Mouse (Mus musculus) C2C12 (cell line): ENCODE measurements around the gene Pigm.

Experiments used
- CEBPB ChIP-seq: IDR thresholded peaks from one replicate; pipeline ENCODE4 v1.6.1; 2011; ENCODE audit warnings: low read depth, mild to moderate bottlenecking, control low read depth, moderate library complexity
- CTCF ChIP-seq: IDR thresholded peaks from one replicate; pipeline ENCODE4 v1.5.1; 2011; ENCODE audit not compliant: control insufficient read depth, insufficient read depth, insufficient read length
- MAX ChIP-seq: IDR thresholded peaks from one replicate; pipeline ENCODE4 v1.6.1; 2011; ENCODE audit warnings: mild to moderate bottlenecking, control low read depth
- MYOD1 ChIP-seq: IDR thresholded peaks from one replicate; pipeline ENCODE4 v1.6.1; 2011; ENCODE audit warnings: low read depth; ENCODE audit not compliant: control insufficient read depth, insufficient read length
- MYOG ChIP-seq: IDR thresholded peaks from one replicate; pipeline ENCODE4 v1.6.1; 2011; ENCODE audit not compliant: control insufficient read depth, insufficient read length; ENCODE audit errors: extremely low read depth

GRCm38 (mm10) chr1:172327206-172328001 lies 48.9 kb upstream of the Pigm start:
- TF ChIP-seq CTCF (no peak), CEBPB (no peak), MYOG (no peak), MAX (no peak), MYOD1 (no peak)
